ENCODE assay signal across 8 mouse cellular contexts in genomic region chr12:112707573-112707869, GRCm38 (mm10). TPM values are rescaled to one million over a fixed set of nuclear protein-coding genes. Genes with fewer than 3 reads are reported as not detected.
DNase-seq lines count a peak whose midpoint lies in the region; ATAC-seq and TF ChIP-seq lines count a peak whose summit lies in the region.

No protein-coding gene starts in this region.

- ATAC-seq in heart, embryonic 14.5 days (ENCODE audit: insufficient number of reproducible peaks, insufficient read depth, low FRiP score, low read depth), result 0 out of 2 replicates have a peak, but pooled peaks have one; percentile 2
- peak; percentile 42 for ATAC-seq in intestine, embryonic 14.5 days (replicated peaks; ENCODE audit: low FRiP score, low TSS enrichment, low read depth)
- ATAC-seq in midbrain, postnatal 0 days (ENCODE audit: low FRiP score), result peak; percentile 59; the same call in 1 of the 2 replicates

- peaks cover 4 to 13% of the 10 kb centered on the region in 2 experiments; a peak in 3 of 4 replicates for H3K4me1 ChIP-seq in heart, embryonic 14.5 days (ENCODE audit: control insufficient read depth in 2 of 2, insufficient read depth in 2 of 2, low read length in 2 of 2)
- peaks cover 12% of the 10 kb centered on the region for H3K4me1 ChIP-seq in forebrain, embryonic 10.5 days
- 0 out of 2 replicates have a peak, but pooled peaks cover 2% of the 10 kb centered on the region for H3K4me1 ChIP-seq in intestine, embryonic 14.5 days (replicated peaks; ENCODE audit: control insufficient read depth, insufficient read depth, low read length)
- peaks cover 4% of the 10 kb centered on the region; the same call in 1 of the 2 replicates for H3K4me1 ChIP-seq in midbrain, postnatal 0 days (ENCODE audit: insufficient read depth, low read length)

- peak overlapping the region; percentile 59 for H3K4me2 ChIP-seq in heart, embryonic 14.5 days (ENCODE audit: low read length)
- H3K4me2 ChIP-seq in intestine, embryonic 14.5 days (ENCODE audit: low read length), result no peak overlapping the region
- H3K4me2 ChIP-seq in midbrain, postnatal 0 days (ENCODE audit: low read depth, low read length, poor library complexity, severe bottlenecking), result peak overlapping the region; percentile 38

- no peak overlapping the region for H3K9ac ChIP-seq in heart, embryonic 14.5 days (ENCODE audit: low read length)
- H3K9ac ChIP-seq in intestine, embryonic 14.5 days (ENCODE audit: low read length), result no peak overlapping the region
- peak overlapping the region; percentile 26; the same call in 1 of the 2 replicates for H3K9ac ChIP-seq in midbrain, postnatal 0 days (replicated peaks; ENCODE audit: low read length, poor library complexity, severe bottlenecking)

- 6% methylated on average over 8 of the region's 8 CpGs for WGBS in heart, embryonic 14.5 days
- 36% methylated on average over 8 of the region's 8 CpGs for WGBS in forebrain, embryonic 10.5 days
- 26% methylated on average over 8 of the region's 8 CpGs for WGBS in intestine, embryonic 14.5 days
- WGBS in midbrain, postnatal 0 days, result 11% methylated on average over 8 of the region's 8 CpGs

- no peak overlapping the region for H3K27ac ChIP-seq in heart, embryonic 14.5 days (replicated peaks in 1 of 2; ENCODE audit: control insufficient read depth in 1 of 2, insufficient read depth in 1 of 2, low read depth in 2 of 2, low read length in 2 of 2)
- no peak overlapping the region for H3K27ac ChIP-seq in forebrain, embryonic 10.5 days
- H3K27ac ChIP-seq in intestine, embryonic 14.5 days (ENCODE audit: low read depth), result no peak overlapping the region
- H3K27ac ChIP-seq in midbrain, postnatal 0 days (ENCODE audit: low read depth, low read length), result no peak overlapping the region

- TF ChIP-seq CTCF in midbrain, postnatal 0 days (IDR thresholded peaks at IDR 0.05), result no peak

- no peak overlapping the region for H3K4me3 ChIP-seq in heart, embryonic 14.5 days (ENCODE audit: control insufficient read depth in 1 of 2, insufficient read depth in 1 of 2, low read depth in 1 of 2, low read length in 2 of 2)
- H3K4me3 ChIP-seq in forebrain, embryonic 10.5 days, result peak overlapping the region; percentile 30; the same call in 1 of the 2 replicates
- no peak overlapping the region for H3K4me3 ChIP-seq in intestine, embryonic 14.5 days (ENCODE audit: low read depth, low read length)
- H3K4me3 ChIP-seq in midbrain, postnatal 0 days (ENCODE audit: low read depth, low read length), result peak overlapping the region; percentile 20; the same call in 1 of the 2 replicates

- no peak for DNase-seq in heart, adult 8-10 months (ENCODE audit: low spot score)
- no peak for DNase-seq in forebrain, embryonic 10.5 days (ENCODE audit: extremely low spot score, low spot score)
- no peak for DNase-seq in intestine, embryonic 14.5 days (ENCODE audit: low spot score)
- DNase-seq in midbrain, postnatal 0 days (ENCODE audit: low spot score), result no peak
- DNase-seq in gastrocnemius, postnatal 4 days (ENCODE audit: low spot score in 2 of 2), result no peak
- no peak for DNase-seq in spleen, postnatal 4 days (ENCODE audit: low spot score in 2 of 2)
- DNase-seq in ovary, postnatal 10 days (ENCODE audit: low spot score), result no peak

- peaks cover 21% of the 10 kb centered on the region for H3K27me3 ChIP-seq in heart, embryonic 14.5 days (ENCODE audit: control insufficient read depth, insufficient read depth, low read length)
- H3K27me3 ChIP-seq in forebrain, embryonic 10.5 days (ENCODE audit: poor library complexity, severe bottlenecking), result peaks cover 33% of the 10 kb centered on the region
- H3K27me3 ChIP-seq in intestine, embryonic 14.5 days (replicated peaks; ENCODE audit: control insufficient read depth, insufficient read depth, low read length), result 0 out of 2 replicates have a peak, but pooled peaks cover 3% of the 10 kb centered on the region
- no peaks in the 10 kb centered on the region for H3K27me3 ChIP-seq in midbrain, postnatal 0 days (ENCODE audit: insufficient read depth, low read length)

- no peaks in the 10 kb centered on the region for H3K9me3 ChIP-seq in heart, embryonic 14.5 days (ENCODE audit: control insufficient read depth, low read length)
- no peaks in the 10 kb centered on the region for H3K9me3 ChIP-seq in forebrain, embryonic 10.5 days
- H3K9me3 ChIP-seq in intestine, embryonic 14.5 days (ENCODE audit: control insufficient read depth, low read length), result no peaks in the 10 kb centered on the region
- H3K9me3 ChIP-seq in midbrain, postnatal 0 days (ENCODE audit: low read length), result no peaks in the 10 kb centered on the region

- H3K36me3 ChIP-seq in heart, embryonic 14.5 days (ENCODE audit: control insufficient read depth, insufficient read depth, low read length), result no peaks in the 10 kb centered on the region
- H3K36me3 ChIP-seq in forebrain, embryonic 10.5 days (replicated peaks), result no peaks in the 10 kb centered on the region
- H3K36me3 ChIP-seq in intestine, embryonic 14.5 days (ENCODE audit: control insufficient read depth, insufficient read depth, low read length), result no peaks in the 10 kb centered on the region
- no peaks in the 10 kb centered on the region for H3K36me3 ChIP-seq in midbrain, postnatal 0 days (ENCODE audit: insufficient read depth, low read length)

RNA-seq across cellular contexts. Expression of gene Cep170b, which starts 12.7 kb away (rescaled TPM):
- polyA plus RNA-seq in heart, embryonic 14.5 days (2014; fragmentation: Nextera tagmentation; extraction: Ambion mirVana), result 5.0 and 6.1 TPM in 2 replicates
- 10 to 100 TPM; 12.3 to 14.7 (median 13.4) TPM for total RNA-seq in heart, adult 8-10 months (2022)
- 5.9 and 7.9 TPM in 2 replicates for polyA plus RNA-seq in forebrain, embryonic 10.5 days (2016; fragmentation: Nextera tagmentation; extraction: Ambion mirVana)
- polyA plus RNA-seq in intestine, embryonic 14.5 days (2014; fragmentation: Nextera tagmentation; extraction: Ambion mirVana), result 15.9 and 18.3 TPM in 2 replicates
- 125 and 140 TPM in 2 replicates for total RNA-seq in midbrain, postnatal 0 days (2014; rRNA removed)
- polyA plus RNA-seq in midbrain, postnatal 0 days (2015; fragmentation: Nextera tagmentation; extraction: Ambion mirVana), result 42.7 and 46.4 TPM in 2 replicates
- total RNA-seq in gastrocnemius, postnatal 4 days (2021), result 10 to 100 TPM; 10.2 to 11.4 TPM

RNA-seq across cellular contexts. Expression of gene Zbtb42, which starts 28.9 kb away (rescaled TPM):
- polyA plus RNA-seq in heart, embryonic 14.5 days (2014; fragmentation: Nextera tagmentation; extraction: Ambion mirVana), result 5.3 and 6.7 TPM in 2 replicates
- 1 to 10 TPM; 4.0 to 5.5 (median 4.9) TPM for total RNA-seq in heart, adult 8-10 months (2022)
- 4.1 and 4.3 TPM in 2 replicates for polyA plus RNA-seq in forebrain, embryonic 10.5 days (2016; fragmentation: Nextera tagmentation; extraction: Ambion mirVana)
- 9.4 and 9.8 TPM in 2 replicates for polyA plus RNA-seq in intestine, embryonic 14.5 days (2014; fragmentation: Nextera tagmentation; extraction: Ambion mirVana)
- total RNA-seq in midbrain, postnatal 0 days (2014; rRNA removed), result 0.94 and 1.5 TPM in 2 replicates
- 1.2 and 1.8 TPM in 2 replicates for polyA plus RNA-seq in midbrain, postnatal 0 days (2015; fragmentation: Nextera tagmentation; extraction: Ambion mirVana)
- total RNA-seq in gastrocnemius, postnatal 4 days (2021), result 1 to 10 TPM; 2.2 to 3.1 TPM

RNA-seq across cellular contexts. Expression of gene Akt1, which starts 32.8 kb away (rescaled TPM):
- polyA plus RNA-seq in heart, embryonic 14.5 days (2014; fragmentation: Nextera tagmentation; extraction: Ambion mirVana), result 163 and 182 TPM in 2 replicates
- total RNA-seq in heart, adult 8-10 months (2022), result 100 to 1,000 TPM; 161 to 195 (median 179) TPM
- polyA plus RNA-seq in forebrain, embryonic 10.5 days (2016; fragmentation: Nextera tagmentation; extraction: Ambion mirVana), result 39.2 and 41.9 TPM in 2 replicates
- 56.2 and 58.8 TPM in 2 replicates for polyA plus RNA-seq in intestine, embryonic 14.5 days (2014; fragmentation: Nextera tagmentation; extraction: Ambion mirVana)
- 201 and 208 TPM in 2 replicates for total RNA-seq in midbrain, postnatal 0 days (2014; rRNA removed)
- 93.1 and 93.3 TPM in 2 replicates for polyA plus RNA-seq in midbrain, postnatal 0 days (2015; fragmentation: Nextera tagmentation; extraction: Ambion mirVana)
- 100 to 1,000 TPM; 258 to 259 TPM for total RNA-seq in gastrocnemius, postnatal 4 days (2021)

RNA-seq across cellular contexts. Expression of gene Pld4, which starts 52.9 kb away (rescaled TPM):
- polyA plus RNA-seq in heart, embryonic 14.5 days (2014; fragmentation: Nextera tagmentation; extraction: Ambion mirVana), result 6.0 and 6.8 TPM in 2 replicates
- 1 to 10 TPM; 3.4 to 8.1 (median 4.3) TPM for total RNA-seq in heart, adult 8-10 months (2022)
- polyA plus RNA-seq in forebrain, embryonic 10.5 days (2016; fragmentation: Nextera tagmentation; extraction: Ambion mirVana), result 3.8 and 3.9 TPM in 2 replicates
- polyA plus RNA-seq in intestine, embryonic 14.5 days (2014; fragmentation: Nextera tagmentation; extraction: Ambion mirVana), result 12.6 and 13.0 TPM in 2 replicates
- 12.2 and 12.6 TPM in 2 replicates for total RNA-seq in midbrain, postnatal 0 days (2014; rRNA removed)
- 8.8 TPM in 2 replicates for polyA plus RNA-seq in midbrain, postnatal 0 days (2015; fragmentation: Nextera tagmentation; extraction: Ambion mirVana)
- total RNA-seq in gastrocnemius, postnatal 4 days (2021), result 10 to 100 TPM; 12.5 TPM

Comparison
In these comparisons a context has a peak if more than half of its experiments do, and no peak if none do; other contexts are left out.
1. ATAC-seq: peak in every context shown above with its lines; median percentile 59 in midbrain, postnatal 0 days; 42 in intestine, embryonic 14.5 days; 2 in heart, embryonic 14.5 days.
2. H3K4me3 ChIP-seq: peak in forebrain, embryonic 10.5 days (single experiment) and midbrain, postnatal 0 days (single experiment); none in heart, embryonic 14.5 days (0 of 2) and intestine, embryonic 14.5 days (single experiment).